ENCODE assay signal across 9 mouse cellular contexts in genomic region chr7:68717498-68717897, GRCm38 (mm10). TPM values are rescaled to one million over a fixed set of nuclear protein-coding genes. Genes with fewer than 3 reads are reported as not detected.
DNase-seq lines count a peak whose midpoint lies in the region; ATAC-seq and TF ChIP-seq lines count a peak whose summit lies in the region.
"Had no signal": no experiment of that assay in that cellular context is flagged by ENCODE, and none has a peak within 500 bp of the region (broad histone marks: within the 10 kb centered on the region; RNA-seq: fewer than 3 reads in every experiment).

No protein-coding gene starts in this region.

- no peak overlapping the region for H3K27ac ChIP-seq in hindbrain, postnatal 0 days
- no peak overlapping the region for H3K27ac ChIP-seq in midbrain, embryonic 16.5 days (ENCODE audit: low read length)
- H3K27ac ChIP-seq: macrophage had no signal

- no peak for TF ChIP-seq CTCF in hindbrain, postnatal 0 days (IDR thresholded peaks at IDR 0.05; ENCODE audit: low read depth)

- WGBS in hindbrain, postnatal 0 days = 25% methylated on average over 10 of the region's 10 CpGs
- WGBS in midbrain, embryonic 16.5 days = 28% methylated on average over 10 of the region's 10 CpGs

- H3K4me3 ChIP-seq in hindbrain, postnatal 0 days (ENCODE audit: low read length) = no peak overlapping the region
- no peak overlapping the region for H3K4me3 ChIP-seq in midbrain, embryonic 16.5 days (ENCODE audit: low read depth, low read length)

- peak; percentile 45; the same call in 1 of the 2 replicates for ATAC-seq in hindbrain, postnatal 0 days
- peak; percentile 28; the same call in 1 of the 2 replicates for ATAC-seq in midbrain, embryonic 16.5 days

- peaks cover 3% of the 10 kb centered on the region; the same call in 1 of the 2 replicates for H3K4me1 ChIP-seq in hindbrain, postnatal 0 days (ENCODE audit: insufficient read depth, low read length)
- H3K4me1 ChIP-seq in midbrain, embryonic 16.5 days (ENCODE audit: control insufficient read depth, insufficient read depth, low read length) = peaks cover 7% of the 10 kb centered on the region; the same call in 1 of the 2 replicates

- peak overlapping the region; percentile 37; the same call in 1 of the 2 replicates for H3K4me2 ChIP-seq in hindbrain, postnatal 0 days (ENCODE audit: low read depth, low read length)
- peak overlapping the region; percentile 33 for H3K4me2 ChIP-seq in midbrain, embryonic 16.5 days (ENCODE audit: low read length)

- no peaks in the 10 kb centered on the region for H3K36me3 ChIP-seq in hindbrain, postnatal 0 days (ENCODE audit: insufficient read depth, low read length)
- H3K36me3 ChIP-seq in midbrain, embryonic 16.5 days (ENCODE audit: control insufficient read depth, insufficient read depth, low read length) = no peaks in the 10 kb centered on the region

- peak; percentile 39 for DNase-seq in ZHBTc4 (ENCODE audit: low read depth, low spot score)
- DNase-seq in cerebellum, adult 11 months = peak; percentile 21
- DNase-seq in gastrocnemius, adult 18-20 months (ENCODE audit: low spot score) = peak; percentile 47
- peak; percentile 78 for DNase-seq in hindbrain, postnatal 0 days (ENCODE audit: low spot score)
- peak; percentile 25 to 60 for DNase-seq in layer of hippocampus, postnatal 25 days (ENCODE audit: extremely low spot score in 1 of 2, low spot score in 1 of 2)
- DNase-seq in urinary bladder, adult 2 months (ENCODE audit: low spot score) = peak; percentile 41
- DNase-seq in spleen, adult 18-20 months = no peak

- no peaks in the 10 kb centered on the region for H3K27me3 ChIP-seq in hindbrain, postnatal 0 days (ENCODE audit: insufficient read depth, low read length)
- H3K27me3 ChIP-seq in midbrain, embryonic 16.5 days (ENCODE audit: control insufficient read depth, insufficient read depth, low read depth, low read length) = no peaks in the 10 kb centered on the region

- no peak overlapping the region for H3K9ac ChIP-seq in hindbrain, postnatal 0 days (replicated peaks; ENCODE audit: low read length)
- H3K9ac ChIP-seq in midbrain, embryonic 16.5 days (ENCODE audit: low read depth, low read length) = no peak overlapping the region

- H3K9me3 ChIP-seq in hindbrain, postnatal 0 days (ENCODE audit: low read length) = no peaks in the 10 kb centered on the region
- H3K9me3 ChIP-seq in midbrain, embryonic 16.5 days (replicated peaks; ENCODE audit: control insufficient read depth, low read length, poor library complexity, severe bottlenecking) = no peaks in the 10 kb centered on the region

RNA-seq across cellular contexts. Expression of gene Arrdc4, which starts 31.5 kb away (rescaled TPM):
- 1 to 10 TPM; 3.3 to 6.2 TPM for total RNA-seq in gastrocnemius, adult 18-20 months (2021)
- total RNA-seq in hindbrain, postnatal 0 days (2014; rRNA removed) = 56.7 and 74.9 TPM in 2 replicates
- 45.7 and 54.3 TPM in 2 replicates for polyA plus RNA-seq in hindbrain, postnatal 0 days (2015; fragmentation: Nextera tagmentation; extraction: Ambion mirVana)
- 10 to 100 TPM; 13.3 to 13.6 TPM for total RNA-seq in layer of hippocampus, postnatal 25 days (2021)
- polyA plus RNA-seq in midbrain, embryonic 16.5 days (2015; fragmentation: Nextera tagmentation; extraction: Ambion mirVana) = 22.6 and 24.1 TPM in 2 replicates
- 17.2 and 18.3 TPM in 2 replicates for polyA plus RNA-seq in urinary bladder, adult 2 months (2012; rRNA removed)

Comparison
In these comparisons a context has a peak if more than half of its experiments do, and no peak if none do; other contexts are left out.
1. DNase-seq: peak in ZHBTc4 (single experiment), cerebellum, adult 11 months (single experiment), gastrocnemius, adult 18-20 months (single experiment), hindbrain, postnatal 0 days (single experiment), layer of hippocampus, postnatal 25 days (2 of 2) and urinary bladder, adult 2 months (single experiment); none in spleen, adult 18-20 months (0 of 2).